Mouse (Mus musculus): ENCODE data around the gene Col26a1.
"Not testable (repeated sequence)": the region's sequence is repeated elsewhere in the genome, so short reads cannot be mapped to it uniquely, and the experiment has no call there.

Gene Col26a1

DNA sequence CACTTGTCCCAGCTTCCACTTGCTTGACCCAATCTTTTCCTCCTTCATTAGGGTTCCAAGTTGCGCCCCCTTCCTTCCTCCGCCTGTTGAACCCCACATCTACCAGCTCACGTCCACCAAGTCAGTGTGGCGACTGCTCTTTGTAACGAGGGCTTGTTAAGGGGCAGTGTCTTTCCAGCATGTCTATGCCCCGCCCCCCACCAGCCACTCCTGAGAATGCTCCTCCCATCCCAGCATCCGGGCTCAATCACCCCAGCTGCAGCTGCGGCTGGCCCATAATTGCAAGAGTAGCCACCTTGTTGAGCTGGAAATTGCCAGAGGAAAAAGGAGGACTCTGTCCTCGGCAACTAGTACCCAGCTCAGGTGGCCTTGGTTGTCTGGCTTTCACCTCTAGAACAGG, 136.4 kb downstream of the Col26a1 start:
- no peak for DNase-seq

DNA sequence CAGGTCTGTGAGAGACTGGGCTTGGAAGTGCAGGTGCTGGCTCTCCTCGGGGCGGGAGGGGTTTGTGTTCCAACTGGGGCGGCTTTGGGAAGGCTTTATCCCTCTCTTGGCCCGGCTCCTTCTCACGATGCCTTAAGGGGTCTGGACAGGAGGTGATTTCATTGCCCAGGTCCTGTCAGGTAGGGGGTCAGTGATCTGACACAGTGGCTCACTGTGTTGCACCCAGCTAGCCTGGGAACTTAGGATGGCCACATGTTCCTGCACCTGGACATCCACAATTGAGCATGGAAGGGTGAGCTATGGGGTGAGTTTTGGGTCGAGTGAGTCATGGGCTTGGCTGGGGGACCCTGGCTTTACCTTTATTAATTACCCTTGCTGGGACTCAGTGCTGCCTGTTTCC, 144.1 kb downstream of the Col26a1 start:
- no peak for DNase-seq

DNA sequence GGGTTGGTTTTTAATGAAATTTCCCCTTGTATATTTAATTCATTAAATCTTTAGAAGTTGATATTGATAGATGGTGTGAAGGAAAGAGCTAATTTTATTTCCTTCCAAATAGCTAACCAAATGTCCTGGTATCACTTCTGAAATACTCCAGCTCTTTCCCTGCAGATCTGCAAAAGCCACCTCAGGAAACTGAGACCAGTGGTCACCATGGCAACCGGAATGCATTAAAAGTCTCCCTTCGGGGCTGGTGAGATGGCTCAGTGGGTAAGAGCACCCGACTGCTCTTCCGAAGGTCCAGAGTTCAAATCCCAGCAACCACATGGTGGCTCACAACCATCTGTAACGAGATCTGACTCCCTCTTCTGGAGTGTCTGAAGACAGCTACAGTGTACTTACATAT, 156.7 kb downstream of the Col26a1 start:
- not testable (repeated sequence) for DNase-seq

DNA sequence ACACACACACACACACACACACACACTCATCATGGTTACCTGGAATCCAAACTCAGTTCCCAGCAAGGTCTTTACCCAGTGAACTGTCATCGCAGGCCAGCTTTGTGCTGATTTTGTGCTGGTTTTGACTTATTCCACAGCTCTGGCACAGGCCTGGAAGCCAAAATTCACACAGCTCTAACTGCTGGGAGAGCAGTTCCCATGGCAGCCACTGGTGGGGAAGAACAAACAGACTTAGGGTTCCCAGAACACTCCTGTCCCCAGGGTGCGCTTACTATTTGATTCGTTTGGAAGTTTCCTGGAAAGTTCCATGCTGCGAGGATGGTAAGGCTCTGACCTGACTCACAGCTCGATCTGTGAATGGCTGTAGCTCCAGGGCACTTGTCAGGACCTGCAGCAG, 161.4 kb downstream of the Col26a1 start:
- DNase-seq = no peak

DNA sequence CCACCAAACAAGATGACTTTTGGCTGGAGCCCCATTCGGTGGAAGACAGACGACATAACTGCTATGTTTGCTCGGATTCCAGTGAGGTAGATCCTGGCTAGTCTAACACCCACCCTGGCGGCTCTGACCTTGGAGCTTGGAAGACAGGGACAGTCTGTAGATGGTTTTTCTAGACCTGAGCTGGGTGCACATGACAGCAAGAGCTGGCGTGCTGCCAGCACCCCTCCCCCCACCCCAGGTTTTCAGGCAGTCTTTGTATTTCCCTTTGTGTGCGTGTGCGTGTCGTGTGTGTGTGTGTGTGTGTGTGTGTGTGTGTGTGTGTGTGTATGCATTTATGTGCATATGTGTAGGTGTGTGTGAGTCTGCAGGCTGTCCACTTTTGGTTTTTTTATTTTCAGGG, 164.4 kb downstream of the Col26a1 start:
- no peak for DNase-seq

DNA sequence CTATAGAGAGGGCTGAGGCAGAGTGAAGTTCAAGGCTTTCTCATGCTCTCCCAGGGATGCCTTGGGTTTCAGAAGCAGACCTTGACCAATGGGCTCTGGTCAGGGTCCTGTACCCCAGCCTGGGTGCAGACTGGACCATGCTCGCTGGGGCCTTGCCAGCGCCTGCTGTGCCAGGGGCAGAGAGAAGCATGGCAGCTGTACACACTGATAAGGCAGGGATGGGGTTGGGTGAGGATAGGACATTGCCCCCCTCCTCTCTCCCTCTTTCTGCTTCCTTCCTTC, 165.5 kb downstream of the Col26a1 start:
- DNase-seq = no peak

DNA sequence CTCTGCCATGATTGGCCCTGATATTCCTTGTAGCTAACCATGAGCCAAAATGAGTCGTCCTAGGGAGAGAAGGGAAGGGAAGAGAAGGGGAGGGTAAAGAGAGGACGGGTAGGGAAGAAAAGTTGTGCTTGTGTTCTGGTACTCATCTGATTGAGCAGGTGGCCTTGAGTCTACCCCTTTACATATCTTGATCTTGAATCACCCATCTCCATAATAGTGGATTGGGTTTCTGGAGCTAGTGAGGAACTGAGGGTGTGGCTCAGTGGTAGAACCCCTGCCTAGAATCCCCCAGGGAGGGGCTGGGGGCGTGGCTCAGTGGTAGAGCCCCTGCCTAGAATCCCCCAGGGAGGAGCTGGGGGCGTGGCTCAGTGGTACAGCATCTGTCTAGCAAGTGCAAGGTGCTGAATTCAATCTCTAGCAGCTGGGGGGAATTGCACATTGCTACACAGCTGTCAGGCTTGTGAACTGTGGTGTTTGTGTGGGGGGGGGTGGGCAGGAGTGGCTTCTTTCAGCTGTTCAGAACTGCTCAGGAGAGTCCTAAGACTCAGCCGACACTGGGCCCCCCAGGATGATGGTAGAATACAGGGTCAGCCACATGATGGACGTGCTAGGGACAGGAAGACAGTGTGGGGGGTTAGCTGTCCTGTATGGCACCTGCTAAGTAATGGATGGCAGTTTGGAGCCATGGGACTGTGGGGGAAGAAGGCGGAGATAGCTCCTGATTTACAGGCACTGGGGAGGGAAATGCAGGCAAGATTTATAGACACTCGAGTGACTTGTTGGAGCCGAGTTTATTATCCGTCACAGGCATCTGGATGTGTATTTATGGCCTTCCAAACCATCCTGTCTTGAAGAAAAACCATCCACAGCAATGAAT, 166.1 kb downstream of the Col26a1 start:
- DNase-seq = no peak

DNA sequence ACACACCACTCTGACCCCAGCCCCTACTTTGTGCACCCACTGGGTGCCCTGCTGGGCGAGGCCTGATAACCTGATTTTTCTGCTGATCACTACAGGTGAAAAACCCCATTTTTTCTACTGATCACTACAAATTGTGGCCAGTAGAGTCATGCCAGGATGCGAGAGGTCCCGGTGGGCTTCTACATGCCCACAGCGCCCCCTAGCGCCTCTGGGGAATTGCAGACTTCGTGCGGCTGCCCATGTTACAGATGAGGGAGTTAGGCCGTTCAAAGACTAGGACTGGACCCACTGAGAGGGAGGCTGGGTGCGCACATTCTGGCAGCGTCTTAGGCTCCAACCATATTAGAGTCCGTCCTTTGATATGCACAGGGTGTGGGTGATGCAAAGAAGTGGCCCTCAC, 168.1 kb downstream of the Col26a1 start:
- no peak for DNase-seq

DNA sequence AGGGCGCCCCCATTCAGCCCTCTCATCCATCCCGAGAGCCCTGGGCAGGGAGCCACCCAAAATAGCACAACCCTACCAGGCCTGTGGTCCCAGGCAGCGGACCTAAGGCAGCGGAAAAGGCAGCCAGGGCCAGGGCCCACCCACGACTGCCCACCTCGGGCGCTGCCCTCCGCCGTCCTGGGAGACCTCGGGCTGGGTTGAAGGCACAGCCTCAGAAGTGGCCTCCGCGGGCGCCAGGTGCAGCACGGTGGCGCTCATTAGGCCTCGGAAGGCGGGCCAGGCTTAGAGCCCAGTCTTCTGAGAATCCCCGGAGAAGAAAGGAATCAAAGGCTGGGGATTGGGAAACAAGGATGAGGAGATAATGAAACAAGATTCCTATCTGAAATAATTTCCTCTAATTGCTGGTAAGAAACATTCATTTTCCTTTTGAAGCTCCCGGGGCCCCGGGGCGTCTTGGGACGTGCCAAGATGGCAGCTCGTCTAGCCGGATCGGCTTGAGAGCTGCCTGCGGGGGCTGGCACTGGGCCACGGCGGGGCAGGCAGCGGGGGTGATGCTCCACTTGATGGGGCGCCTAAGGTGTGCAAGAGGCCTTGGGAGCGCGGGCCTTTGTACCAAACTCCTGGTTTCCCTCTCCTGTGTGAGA, 168.7 kb downstream of the Col26a1 start:
- no peak for DNase-seq

DNA sequence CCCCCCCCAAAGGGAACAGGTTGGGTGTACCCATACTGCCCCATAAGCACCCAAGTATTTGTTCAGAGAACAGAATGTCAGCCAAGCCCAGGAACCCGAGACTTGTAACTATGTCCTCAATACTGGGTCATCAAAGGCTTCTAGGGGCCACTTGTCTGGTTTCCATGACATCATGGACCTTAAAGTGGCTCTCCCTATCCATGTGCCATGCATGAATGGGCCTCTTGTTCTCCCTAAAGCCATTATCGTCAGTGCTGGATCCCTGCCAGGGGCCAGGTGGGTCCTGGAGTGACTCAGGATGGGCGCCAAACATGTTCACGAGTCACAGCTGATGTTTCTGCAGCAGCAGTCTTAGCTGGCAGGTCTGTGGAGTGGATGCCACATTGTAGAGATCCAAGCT, 172.3 kb downstream of the Col26a1 start:
- no peak for DNase-seq

DNA sequence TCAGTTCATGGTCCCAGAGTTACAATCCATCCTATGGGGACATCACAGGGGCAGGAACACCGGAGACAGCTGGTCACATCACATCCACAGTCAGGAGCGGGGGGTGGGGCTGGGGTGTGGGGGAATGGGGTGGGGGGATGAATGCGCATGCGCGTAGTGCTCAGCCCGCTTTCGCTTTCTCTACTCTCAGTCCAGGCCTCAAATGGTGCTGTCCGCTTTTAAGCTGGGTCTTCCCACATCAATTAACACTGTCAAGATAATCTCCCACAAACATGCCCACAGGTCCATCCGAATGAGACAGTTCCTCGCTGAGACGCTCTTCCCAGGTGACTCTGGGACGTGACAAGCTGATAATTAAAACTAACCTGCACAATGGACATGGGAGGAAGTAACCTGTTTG, 174.9 kb downstream of the Col26a1 start:
- DNase-seq = no peak

DNA sequence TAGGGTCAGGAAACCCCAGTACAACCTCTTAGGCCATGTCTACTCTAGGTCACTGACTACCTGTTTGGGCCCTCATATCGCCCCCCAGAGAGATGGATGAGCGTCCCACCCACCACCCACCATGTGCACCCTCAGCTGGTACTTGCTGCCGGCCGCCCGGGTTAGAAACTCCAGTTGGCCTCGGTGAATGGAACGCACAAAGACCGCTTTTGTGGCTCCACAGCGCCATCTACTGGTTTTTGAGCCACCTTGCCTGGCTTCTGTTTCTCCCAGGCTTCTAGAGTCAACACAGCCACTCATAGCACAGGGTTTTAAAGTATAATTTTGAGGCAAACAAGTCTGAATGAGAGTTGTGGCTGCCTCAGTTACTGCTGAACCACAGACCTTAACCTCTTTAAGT, 176.2 kb downstream of the Col26a1 start:
- peak; percentile 63 for DNase-seq

DNA sequence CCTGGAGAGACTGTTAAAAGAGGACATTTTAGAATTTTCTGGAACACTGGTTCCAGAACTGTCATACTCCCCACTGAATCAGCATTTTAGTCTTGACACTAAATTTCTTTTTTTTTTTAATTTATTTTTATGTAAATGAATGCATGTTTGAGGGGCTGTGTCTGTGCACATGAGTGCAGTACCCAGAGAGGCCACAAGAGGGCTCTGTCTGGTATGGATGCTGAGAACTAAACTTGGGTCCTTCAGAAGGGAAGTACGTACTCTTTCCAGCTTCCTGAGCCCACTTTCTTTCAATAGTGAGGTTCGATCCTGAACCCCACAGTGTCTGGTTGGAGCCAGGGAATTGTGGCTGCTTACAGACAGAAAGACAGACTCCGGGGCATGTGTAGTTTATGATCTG, 177.5 kb downstream of the Col26a1 start:
- DNase-seq = no peak

DNA sequence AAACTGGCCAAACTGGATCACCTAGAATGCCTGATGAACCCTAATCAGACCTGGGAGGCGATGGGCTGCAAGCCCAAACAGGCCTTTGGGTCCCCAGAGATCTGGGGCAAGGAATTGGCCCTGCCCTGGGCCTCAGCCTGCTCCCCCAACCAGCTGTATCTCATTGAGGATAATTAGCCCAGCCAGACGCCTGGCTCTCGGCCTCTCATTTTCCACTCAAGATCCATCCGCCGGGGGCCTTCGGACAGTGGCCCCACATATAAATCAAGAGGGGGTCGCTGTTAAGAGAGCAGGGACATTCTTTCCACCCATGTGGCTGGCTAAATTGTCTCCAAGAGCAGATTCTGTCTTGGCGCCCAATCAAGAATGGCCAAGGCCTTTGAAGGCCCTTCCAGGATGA, 178.9 kb downstream of the Col26a1 start:
- DNase-seq = no peak

DNA sequence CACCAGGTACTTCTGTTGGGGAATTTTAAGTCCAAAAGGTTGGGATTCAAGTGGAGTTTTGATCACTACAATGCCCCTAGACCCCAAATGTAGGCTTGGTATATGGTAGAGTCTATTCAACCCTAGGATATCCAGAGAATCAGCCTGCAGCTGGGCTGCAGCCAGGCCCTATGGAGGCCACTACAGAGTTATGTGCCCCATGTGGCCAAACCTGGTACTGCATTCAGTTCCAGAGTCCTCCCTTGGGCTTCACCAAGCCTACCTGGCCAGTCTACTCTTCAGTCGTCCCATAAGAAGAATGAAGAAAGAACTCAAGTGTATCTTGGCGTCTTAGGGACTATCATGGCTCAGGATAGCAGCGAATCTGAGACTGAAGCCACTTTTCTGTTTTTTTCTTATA, 179.3 kb downstream of the Col26a1 start:
- peak; percentile 75 for DNase-seq

DNA sequence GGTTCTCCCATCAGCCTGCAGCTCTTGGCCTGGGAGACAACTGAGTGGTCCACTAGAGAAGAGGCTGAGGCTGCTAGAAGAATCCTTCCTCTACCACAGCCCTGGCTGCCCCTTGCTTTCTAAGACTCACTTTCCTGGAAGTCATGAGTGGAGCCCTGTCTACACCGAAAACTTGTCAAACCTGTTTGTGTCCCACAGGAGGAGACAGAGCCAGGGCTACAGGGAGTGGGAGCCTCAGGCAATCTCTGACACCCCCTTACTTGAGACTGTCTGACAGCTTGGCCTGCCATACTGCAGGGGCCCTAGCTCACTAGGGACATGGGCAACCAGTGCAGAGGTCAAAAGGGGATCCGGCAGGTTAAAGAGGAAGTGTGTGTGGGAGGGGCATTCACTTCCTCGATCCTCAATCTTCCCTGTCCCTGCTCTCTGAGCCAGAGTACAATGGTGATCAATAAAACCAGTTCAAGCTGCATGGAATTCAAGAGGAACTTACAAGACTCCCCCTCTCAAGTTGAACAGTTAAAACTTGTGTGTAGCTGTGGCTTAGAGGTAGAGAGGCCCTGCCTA, 180.8 kb downstream of the Col26a1 start:
- DNase-seq = peak; percentile 18

DNA sequence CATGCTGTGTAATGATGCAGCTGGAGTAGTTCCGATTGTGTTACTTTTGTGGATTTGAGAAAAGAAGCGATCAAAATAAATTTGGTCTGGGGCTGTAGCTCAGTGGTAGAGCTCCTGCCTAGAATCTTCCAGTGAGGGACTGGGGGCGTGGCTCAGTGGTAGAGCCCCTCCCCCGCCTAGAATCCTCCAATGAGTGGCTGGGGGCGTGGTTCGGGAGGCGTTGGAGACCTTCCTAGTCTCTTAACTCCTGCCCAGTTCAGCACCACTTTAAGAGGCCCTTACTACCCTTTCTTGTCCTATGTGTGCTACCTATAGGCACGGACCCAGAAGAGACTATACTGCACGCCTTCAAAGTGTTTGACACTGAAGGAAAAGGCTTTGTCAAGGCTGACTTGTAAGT, 185.4 kb downstream of the Col26a1 start:
- no peak for DNase-seq

DNA sequence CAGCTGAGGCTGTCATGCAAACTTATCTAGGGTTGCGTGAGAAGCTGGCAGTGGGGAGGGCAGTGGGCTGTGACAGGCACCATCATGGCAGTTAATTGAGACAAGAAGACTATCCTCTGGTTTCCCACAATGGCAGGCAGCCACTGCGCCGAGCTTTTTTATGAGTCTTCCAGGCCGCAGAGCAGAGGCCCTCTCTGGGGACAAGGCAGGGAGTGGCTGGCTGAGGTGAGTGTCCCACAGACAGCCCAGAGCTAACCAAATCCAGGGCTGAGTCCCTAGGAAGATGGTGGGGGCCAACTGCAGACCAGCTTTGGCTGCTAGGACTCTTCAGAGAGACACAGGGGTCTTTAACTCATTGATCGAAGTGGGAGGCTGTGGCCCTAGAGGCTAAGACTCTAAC, 186.5 kb downstream of the Col26a1 start:
- no peak for DNase-seq

DNA sequence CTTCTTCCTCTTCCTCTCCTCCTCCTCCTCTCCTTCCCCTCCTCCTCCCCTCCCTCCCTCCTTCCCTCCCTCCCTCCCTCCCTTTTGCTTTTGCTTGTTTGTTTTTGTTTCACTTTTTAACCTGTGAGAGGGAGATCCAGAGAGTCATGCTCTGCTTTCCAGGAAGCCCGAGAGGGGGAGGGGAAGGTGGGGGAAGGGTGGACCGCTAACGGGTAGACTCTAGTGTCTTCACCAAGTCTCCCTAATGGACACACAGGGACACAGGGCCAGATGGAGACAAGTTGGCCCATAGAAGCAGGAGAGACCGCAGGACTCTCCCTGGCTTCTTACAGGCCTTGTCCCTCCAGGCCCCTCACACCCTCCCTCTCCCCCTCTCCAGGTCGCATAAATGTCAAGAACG, 188.0 kb downstream of the Col26a1 start:
- no peak for DNase-seq

DNA sequence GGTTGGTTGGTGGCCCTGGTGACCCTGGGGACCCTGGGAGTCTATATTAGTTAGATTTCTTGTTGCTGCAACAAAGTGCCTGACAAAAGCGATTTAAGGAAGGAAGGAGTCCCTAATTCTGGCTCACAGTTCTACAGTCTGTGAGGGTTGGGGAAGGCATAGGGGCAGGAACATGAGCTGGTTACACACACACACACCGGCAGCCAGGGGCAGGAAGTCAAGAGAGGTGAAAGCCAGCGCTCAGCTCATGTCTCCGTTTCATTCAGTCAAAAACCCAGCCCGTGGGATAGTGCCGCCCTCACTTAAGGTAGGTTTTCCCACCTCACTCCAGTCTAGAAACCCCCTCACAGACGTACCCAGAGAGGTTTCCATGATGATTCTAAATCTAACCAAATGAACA, 189.6 kb downstream of the Col26a1 start:
- DNase-seq = no peak

DNA sequence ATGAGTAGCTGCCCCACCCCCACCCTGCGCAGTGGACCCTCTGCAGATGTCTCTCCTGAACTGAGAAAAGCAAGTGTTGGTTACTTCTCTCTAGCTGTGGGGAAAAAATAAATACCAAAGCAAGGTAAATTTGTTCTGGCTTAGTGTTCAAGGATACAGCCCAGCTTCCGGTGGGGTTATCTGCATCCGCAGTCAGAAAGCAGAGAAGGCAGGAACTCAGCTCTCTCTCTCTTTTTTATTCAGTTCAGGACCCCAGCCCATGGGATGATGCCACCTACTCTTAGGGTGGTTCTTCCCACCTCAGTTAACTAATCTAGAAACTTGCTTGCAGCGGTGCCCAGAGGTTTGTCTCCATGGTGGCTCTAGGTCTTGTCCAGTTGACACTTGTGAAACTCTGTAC, 190.2 kb downstream of the Col26a1 start, which contains the start of gene Myl10:
Gene Myl10 (plus strand): TSS at position 363 of the 400 bp plus-strand sequence.
- DNase-seq = no peak
